Mouse (Mus musculus) kidney, postnatal 4 days (tissue): Measurements from ENCODE around the gene Tspan5.

Source experiments
- DNase-seq, 2 experiments: peaks; one replicate each; pipeline ENCODE4 v3.0.0; 2021; ENCODE audit warnings: mixed read lengths in 2 of 2

Gene Tspan5

DNA sequence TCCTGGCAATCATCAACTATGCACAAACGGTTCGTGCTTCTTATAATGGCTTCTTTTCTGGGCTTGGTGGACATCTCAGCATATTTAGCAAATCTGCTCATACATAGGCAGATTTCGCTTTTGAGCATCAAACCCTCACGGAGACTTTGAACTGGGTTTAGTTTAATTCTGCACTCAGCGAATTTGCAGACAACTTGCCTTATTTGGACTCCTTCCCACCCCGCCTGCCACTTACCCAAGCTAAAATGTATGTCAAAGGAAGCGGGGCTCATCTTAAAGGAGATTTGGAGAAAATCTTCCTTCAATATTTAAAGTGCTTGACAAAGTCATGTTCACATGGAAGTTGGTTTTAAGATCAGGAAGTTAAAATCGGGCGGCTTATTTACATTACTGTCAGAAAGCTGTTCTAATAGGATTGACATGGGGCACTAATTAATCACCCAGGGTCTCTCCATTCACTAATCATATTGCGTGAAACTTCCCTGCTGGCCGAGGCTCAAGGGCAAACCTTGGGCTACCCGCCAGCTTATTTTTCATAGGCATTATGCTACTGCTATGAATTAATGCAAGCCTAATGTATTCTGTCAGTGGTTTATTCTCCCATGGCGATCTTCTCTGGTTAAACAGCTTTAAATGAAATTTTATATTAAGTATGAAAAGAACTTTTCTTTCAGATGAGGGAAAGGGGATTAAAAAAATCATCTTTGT lies 111.1 kb downstream of the Tspan5 start:
- DNase-seq: no peak

DNA sequence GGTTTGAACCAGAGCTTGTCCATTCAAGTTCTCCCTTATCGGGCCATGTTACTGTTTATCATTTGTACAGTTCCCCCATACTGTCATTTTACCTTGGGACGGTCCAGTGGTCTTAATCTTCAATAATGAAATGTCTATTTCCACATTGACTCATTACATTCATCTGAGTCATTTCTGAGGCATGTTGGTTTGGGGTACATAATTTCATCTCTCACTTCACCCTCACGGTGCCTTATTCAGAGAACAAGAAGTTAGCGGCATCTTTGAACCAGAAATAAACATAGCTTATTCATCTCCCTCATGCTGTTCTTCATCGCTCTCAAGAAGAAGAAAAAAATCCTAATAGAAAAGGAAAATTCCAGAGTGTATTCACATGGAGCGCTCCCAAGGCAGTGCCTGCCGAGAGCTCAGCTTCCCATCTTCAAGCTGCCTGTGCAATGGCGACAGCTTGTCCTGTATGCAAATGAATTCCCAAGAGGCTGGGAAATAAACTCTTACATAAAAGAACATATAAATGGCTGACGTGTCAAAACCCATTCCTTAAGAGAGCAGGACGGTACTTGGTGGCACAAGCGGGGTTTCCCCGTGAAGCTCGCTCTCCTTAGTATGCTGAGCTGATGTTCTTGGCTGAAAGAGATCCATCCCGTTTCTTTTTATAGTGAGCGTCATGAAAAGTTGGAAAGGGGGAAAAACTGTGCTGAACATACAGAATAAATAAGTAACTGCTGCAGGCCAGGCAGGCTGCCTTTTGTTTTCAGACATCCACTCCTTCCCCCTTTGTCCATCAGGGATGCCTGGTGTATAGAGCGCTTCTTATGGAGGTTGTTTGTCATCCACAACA lies 112.2 kb downstream of the Tspan5 start:
- no peak for DNase-seq

DNA sequence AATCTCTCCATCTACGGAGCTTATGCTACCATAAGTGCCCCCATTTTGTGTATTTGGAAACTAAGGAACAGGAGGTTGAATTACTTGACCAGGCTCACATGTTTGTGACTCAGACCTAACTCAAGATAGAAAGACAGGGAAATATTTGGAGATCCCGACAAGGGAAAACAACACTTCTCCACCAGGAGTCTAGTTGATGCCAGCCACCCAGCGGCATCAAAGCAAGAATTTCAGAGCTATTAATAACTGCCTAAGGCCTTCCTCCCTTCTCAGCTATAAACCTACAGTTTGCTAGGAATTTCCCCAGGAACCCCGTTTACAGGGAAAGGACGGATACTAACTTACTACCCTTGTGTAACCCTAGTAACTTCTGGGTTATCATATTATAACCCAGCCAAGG lies 113.4 kb downstream of the Tspan5 start:
- no peak for DNase-seq

DNA sequence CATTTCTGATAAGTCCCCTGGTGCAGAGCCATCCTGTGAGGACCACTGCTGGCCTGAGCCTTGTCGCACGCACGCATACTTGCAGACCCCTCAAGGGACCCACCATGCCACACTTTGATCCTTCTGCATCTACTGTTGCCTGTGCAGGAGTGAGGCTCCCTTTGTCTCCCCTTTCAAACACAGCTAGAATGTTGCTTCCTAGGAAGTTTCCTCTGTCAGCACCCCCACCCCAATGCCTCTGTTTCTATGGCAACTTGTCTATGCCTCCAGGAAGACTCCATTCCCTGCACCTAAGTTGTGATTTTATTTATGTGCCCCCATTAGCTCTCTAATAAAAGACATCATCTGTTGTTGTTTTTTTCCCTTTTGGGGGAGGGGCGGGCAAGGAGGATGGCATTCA lies 115.0 kb downstream of the Tspan5 start:
- no peak for DNase-seq

DNA sequence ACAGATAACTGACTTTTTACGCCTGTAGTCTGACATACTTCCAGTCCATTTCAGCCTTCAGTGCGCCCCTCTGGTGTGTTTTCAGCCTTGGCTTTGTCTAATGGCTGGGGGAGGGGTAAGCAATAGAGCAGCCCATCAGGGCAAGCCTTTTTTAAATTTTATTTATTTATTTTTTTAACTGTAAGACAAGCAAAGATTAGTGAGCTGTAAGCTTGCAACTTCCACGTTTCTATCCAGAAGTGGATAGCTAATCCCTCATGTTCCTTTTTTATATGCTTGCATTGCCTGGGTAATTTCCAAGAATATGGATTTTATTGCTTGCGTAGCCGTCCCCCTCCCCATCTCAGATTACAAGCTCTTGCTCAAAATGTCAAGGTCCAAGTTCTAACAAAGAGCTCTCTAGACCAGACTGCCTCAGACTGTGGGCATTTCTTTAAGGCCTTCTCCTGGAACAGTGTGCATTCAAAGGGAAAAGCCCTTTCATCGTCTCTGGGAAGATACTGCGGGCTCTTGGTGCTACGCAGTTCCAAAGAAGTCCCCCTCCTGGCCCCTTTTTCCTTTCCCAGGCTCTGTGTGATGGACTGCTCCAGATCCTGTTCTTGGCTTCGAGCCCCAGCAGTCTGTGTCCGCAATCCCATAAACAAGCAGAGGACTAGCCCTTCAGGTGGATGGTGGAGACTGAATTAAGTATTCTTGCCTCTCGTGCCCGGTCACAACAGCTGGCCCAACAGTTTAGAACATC lies 116.0 kb downstream of the Tspan5 start:
- peak; percentile 26 to 35 for DNase-seq

DNA sequence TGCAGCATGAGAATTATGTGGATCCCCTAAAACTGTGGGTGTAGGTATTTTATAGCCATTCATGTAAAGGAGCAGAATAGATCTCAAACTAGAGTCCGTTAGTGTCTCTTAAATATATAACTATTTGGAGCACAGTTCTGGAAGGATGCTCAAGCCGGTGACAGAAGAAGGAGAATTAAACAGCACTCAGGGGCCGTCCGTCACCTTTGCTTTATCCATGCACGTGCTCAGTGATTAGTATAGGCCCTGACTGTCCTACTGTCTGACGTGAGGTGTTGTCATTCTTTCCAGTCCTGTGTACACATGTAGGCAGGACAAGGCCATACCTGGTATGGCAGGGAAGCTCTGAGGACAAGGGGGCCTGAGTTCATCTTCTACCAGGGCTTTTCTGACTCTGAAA lies 116.7 kb downstream of the Tspan5 start:
- no peak for DNase-seq

DNA sequence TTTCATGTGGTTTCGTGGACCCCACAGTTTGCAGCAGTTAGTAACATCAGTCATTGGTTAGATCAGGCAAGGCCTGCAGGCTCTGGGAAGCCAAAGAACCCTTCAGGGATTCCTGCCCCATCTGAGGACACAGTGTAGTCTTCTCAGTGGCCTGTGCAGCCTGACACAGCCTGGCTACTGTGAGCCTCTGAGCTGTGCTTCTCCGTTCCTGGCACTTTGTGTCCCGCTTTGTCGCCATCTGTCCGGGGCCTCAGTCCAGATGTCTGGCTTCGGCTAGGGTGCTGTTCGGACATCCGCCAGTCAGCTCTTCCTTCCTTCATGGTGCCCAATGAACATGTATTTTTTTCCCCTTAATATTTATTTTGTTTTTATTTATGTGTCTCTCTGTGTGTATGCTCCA lies 117.2 kb downstream of the Tspan5 start:
- no peak for DNase-seq

DNA sequence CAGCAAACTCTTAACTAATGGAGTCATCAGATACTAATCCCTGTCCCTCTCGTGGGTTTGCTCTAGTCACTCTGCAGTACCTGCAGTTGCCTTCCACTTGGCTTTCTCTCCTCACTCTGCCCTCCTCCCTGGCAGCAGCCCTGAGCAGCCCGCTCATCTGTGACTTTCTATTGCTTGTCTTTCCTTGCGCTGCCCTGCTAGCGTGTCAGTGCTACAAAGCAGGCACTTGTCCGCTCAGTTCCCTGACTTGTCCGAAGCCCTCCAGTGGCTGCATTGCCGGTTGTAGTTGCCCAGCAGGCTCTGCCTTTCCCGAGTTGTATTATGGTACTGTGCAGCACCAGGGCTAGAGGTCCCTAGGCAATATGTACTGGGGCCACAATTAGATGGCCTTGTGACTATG lies 117.7 kb downstream of the Tspan5 start:
- DNase-seq: peak; percentile 47 to 67

DNA sequence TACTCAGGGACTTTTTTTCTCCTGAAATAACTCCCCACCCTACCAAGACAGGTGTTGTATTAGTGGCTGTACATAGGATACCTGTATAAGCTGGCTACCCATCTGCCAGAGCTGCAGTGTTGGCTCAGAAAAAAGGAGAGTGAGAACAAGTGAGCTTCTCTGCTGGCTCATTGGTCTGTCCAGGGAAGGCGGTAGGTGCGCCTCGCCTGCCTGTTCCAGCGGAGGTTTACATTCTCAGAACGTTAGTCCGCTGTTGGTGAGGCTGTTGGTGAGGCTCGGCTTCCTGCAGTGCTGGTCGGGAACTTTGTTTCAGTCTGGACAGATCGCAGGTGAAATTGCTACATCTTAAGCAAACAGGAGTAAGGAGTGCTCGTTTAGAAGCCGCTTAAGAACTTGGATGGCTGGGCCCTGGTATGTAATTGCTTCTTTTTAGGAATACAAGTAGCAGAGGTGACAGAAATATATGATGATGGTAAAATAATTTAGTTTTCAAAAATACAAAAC lies 118.3 kb downstream of the Tspan5 start:
- no peak for DNase-seq

DNA sequence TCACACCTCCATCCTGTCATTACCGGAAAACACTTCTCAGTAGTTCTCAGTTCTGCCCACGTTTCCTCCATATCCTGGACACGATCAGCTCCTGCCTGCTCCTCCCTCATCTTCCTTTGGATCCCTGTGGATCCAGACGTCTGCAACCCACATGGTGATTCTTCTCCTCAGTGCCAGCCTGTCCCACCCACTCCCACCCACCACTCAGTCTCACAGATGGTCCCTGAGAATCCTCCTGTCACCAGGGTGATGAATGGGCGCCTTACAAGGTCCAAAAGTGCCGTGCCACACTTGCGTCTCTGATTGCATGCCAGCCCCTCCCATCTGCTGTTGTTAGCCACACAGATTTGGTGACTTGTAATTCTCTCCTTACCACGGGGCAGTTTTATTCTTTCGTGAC lies 119.0 kb downstream of the Tspan5 start:
- no peak for DNase-seq

DNA sequence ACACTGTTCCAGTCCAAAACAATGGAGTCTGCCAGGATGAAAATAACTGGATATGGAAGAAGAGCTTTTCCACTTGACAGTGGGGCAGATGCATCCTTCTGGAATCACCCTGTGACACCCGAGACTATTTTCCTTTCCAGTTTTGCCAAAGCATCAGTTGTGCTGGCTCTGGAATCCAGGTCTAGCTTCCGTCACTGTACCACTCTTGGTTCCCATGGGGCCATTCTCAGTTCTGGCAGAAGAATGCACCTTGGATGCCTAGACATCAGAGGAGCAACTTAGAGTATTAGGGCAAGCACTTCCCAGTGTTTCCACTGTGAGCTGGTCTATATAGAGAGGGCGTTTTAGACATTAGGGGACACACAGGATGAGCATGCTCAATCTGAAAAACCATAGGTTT lies 119.6 kb downstream of the Tspan5 start:
- no peak for DNase-seq

DNA sequence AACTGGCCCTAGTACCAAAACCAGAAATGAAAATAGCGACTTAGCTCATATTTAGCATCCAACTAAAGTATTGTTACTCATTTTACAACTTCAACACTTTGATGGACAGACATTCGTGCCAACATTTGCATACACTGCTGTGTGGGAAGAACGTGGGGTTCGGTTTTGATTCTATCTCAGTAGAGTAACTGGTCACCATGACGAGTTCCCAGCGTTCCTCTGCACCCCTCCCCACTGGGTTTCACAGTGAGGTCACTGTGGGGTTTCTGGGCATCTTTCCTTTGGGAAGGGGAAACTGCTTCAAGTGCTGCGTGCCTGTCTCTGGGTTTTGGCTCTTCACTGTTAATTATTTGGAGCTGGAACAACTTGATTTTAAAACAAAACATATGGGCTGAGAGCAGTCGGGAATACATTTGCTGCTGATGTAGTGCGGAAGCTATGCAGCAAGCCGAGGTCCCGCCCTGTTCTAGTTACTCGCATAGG lies 122.2 kb downstream of the Tspan5 start:
- DNase-seq: no peak

DNA sequence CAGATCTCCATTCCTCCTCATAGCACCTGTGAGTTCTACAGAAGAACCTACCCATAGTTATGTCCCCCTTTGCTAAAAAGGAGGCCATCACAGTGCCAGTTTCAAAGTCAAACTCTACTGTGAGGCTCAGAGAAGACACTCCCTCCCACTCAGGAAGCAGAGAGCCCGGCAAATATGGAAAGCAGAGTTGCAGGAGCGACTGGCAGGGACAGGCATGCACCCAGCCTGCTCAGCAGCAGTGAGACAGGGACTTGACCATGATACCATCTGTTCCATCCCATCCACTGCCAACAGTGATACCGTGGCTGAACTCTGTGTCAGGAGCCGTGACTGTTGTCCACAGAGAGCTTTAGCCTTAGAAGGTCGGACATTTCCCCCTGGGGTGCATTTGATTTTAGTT lies 123.3 kb downstream of the Tspan5 start:
- no peak for DNase-seq

DNA sequence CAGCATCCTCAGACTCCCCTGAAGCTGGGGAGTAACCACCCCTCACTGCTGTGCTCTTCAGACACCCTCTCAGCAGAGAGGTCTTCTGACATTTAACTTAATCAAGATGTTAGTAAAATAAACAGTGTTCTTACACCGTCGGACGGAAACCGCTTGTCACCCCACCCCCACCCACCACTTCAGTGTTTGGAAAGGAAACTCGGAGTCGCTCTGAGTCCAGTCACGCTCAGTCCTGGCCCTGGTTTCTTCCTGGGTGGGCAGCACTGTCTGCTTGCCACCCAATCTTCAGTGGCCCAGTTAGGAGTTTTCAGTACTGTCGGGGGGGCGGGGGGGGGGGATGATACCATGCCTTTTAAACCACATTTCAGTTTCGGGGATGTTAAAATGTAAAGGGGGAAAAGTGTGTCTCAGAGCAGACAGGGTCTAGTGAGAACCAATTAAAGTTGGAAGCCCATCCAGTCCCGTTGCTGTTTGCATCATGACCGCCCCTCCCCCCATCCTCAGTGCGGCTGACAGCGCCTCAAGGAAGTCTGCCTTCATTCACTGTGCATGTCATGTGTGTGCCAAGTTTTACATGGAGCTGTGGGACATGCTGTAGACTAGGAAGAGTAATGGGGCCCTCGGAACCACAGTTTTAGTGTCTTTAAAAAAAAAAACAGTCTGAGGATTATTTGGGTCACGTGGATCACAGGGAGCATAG lies 125.3 kb downstream of the Tspan5 start:
- DNase-seq: peak; percentile 49 to 65

DNA sequence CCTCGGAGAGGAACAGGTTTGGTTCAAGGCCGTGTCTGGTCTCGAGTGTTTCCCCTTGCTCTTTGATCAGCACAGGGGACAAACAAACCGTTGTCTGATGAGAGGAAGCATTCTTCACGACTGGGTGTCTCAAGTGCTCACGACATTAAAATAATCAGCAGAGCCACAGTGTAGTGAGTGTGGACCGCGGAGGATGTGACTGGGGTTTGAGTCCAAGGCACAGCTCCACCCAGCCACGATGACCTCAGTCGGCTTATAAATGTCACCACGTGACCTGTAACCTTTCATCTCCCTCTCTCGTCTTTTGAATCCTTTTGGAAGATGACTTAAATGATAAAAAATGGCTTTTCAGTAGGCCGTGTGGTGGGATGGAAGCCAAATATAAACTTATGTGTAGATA lies 126.4 kb downstream of the Tspan5 start:
- DNase-seq: no peak

DNA sequence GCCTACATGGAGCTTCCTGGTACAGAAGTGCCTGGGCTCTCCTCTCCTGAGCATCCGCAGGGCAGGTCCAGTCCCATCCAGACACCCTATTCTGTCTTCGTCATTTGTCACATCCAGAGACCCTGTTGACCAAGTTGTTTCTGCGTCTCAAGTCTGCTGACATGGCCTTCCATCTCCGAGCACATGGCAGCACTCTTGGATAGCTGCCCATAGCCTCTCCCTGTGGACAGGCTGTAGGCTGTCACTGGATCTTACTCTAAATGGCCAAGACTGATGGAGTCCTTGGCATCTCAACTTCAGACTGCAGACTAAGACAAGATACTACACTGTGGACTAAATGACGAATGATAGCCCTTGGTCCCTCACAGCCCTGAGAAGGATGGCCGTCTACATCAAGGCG lies 133.3 kb downstream of the Tspan5 start:
- DNase-seq: no peak

DNA sequence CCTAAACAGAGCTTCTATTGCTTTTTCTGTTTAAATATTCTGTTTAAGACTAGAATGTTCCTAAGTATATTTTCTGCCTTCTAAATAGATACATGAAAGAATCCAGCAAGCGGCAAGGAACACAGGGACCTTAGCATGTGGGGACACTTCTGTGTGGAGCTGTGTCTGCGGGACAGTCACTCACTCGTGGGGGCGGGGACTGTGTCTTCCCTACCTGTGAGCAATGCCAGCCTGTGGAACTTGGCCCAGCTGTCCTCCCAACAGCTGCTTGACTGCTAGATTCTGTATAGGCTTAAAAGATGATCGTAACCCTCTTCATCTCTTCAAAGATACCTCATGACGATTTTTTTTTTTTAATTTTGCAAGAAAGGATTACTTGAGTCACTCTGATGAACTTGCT lies 133.9 kb downstream of the Tspan5 start:
- DNase-seq: no peak

DNA sequence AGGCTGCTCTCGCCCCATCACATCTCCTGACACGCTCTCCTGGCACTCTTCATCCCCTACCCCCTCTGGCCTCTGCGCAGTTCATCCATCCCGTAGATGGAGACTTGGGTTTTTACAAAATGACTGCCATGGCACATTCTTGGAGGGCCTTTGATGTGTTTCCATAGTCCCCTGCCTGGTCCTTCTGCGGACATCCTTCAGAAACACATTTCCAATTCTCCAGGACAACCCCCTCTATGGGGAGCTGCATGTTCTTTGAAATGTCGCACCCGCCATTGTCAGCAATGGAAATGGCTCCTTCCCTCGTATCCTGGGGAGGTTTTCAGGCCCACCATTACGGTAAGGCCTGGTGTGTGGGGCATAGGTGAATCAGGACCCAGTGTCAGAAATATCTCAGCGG lies 134.4 kb downstream of the Tspan5 start:
- no peak for DNase-seq

DNA sequence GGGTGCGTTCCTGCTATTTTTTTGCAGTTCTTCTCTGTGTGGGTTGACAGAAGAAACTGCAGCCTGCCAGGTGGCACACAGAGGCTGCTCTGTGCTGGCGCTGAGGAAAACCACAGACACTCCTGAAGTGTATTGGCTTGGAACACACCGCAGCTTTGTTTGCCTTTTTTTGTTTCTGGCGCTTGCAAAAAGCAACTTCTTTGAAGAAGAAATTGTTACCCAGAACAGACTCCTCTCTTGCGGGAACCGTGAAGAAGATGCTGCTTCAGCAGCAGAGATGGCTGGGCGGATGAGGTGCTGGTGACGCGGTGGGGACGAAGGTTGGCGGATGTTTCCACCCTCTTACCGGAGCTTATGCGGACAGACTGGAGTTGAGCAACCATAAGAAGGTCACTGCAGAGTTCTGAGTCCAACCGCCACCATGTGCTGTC lies 135.0 kb downstream of the Tspan5 start:
- DNase-seq: no peak

DNA sequence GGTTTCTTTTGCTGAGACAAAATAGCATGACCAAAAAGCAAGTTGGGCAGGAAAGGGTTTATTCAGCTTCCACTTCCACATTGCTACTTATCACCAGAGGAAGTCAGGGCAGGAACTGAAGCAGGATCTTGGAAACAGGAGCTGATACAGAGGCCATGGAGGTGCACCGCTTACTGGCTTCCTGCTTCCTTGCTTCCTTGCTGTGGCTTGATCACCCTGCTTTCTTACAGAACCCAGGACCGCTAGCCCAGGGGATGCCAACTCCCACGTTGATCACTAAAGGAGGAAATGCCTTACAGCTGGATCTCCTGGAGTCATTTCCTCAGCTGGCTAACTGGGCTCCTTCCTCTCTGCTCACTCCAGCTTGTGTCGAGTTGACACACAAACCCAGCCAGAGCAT lies 135.7 kb downstream of the Tspan5 start:
- no peak for DNase-seq

DNA sequence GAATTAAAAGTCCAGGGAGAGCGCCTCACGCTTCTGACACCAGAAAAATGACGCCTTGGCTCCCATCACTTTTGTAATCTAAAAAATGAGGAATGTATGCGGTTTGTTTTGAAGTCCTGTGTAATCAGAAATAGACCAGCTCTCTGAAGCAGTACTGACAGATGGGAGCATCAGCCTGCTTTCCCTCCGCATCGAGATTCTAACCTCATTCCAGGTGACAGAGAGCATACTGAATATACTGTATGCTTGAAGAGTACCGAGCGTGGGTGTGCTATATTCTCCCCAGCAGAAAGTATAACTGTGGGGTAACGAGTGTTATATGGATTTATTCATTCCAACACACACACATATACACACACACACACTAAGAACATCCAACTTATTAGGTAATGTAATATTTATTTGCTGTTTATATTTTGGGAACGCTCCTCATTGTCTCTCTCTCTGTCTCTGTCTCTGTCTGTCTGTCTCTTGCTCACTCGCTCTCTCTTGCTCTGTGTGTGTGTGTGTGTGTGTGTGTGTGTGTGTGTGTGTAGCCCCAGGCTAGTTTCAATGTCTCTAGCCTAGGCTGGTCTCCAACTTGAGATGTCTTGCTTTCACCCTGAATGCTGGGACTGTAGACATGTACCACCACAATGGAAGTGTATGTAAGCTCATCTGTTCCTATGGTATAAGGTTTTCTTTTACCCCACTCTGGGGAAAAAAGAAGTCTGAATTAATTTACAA lies 139.2 kb downstream of the Tspan5 start:
- DNase-seq: no peak
